Mouse (Mus musculus): ENCODE data around the gene Prl2c2. TPM values are rescaled to one million over a fixed set of nuclear protein-coding genes. Genes with fewer than 3 reads are reported as not detected.
"Not testable (repeated sequence)": the region's sequence is repeated elsewhere in the genome, so short reads cannot be mapped to it uniquely, and the experiment has no call there.

Prl2c2 gene
- under 1 TPM in 1 of 2 experiments, not detected in 1; 0.67 TPM for total RNA-seq (2021)

DNA sequence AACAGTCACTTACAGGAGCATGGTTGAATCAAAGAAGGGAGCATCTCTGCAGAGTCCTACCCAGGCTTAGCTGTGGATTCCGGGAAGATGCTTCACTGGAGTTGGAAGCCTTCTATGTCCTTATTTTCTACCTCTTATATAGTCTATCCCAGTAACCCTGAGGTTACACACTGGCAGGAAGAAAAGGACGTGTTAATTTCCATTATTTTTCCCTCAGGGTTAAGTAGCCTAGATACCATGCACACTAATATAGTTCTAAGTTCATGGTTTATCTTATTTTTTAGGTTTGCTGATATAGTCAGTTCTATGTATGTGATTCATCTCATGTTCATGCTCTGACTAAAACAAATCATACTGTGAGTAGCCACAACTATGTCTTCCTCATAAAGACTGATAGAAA, at the start of gene Prl2c2:
Gene Prl2c2, minus strand, starts transcription at position 101 of the 400 bp plus-strand sequence.
- DNase-seq (ENCODE audit: low spot score); intact Hi-C loops (cut with DNase I): not testable (repeated sequence)

DNA sequence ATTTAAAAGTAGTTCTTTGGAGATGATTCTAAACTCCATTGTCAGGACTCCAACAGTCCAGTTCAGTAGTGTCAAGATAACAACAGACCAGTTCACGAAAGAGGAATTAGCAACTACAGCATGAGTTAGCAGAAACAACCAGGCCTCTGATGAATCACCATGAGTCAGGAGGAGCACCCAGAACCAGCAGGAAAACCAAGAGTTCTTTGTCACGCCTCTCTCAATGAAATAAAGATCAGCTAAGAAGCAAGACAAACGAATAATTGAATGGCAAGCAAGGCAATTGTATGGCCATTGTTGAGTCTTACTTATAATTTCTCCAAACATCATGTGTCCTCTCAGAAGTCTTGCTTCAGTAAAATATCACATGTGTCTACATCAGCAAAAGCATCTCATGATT, 20.7 kb upstream of the Prl2c2 start:
- DNase-seq (ENCODE audit: low spot score); intact Hi-C loops (cut with DNase I): not testable (repeated sequence)

DNA sequence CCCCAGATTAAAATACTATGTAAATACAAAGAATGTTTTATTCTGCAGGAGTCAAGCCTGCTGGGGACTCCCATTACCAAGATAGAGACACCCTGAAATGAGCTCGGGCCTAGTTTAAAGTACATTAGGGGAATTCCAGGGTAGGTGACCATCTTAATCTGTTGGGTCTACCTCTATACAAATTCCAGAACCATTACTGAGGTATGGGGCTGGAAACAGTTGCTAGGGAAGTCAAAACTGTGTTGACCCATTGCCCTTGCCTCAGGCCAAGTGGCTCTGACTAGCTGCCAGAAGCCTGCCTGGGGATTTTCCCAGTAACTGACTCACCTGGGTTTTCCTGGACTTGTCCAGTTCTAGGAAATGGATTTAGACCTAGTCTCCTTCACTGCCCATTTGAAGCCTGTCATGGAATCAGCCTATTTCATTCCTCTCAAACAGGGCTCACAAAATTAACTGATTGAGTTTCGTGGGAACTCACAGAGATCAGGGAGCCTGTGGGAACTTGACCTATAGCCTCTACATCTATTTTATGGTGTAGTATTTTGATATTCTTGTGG, 8.9 kb upstream of the Prl2c2 start:
- DNase-seq (ENCODE audit: low spot score); intact Hi-C loops (cut with DNase I): not testable (repeated sequence)

Other genes starting within 250 kb of the Prl2c2 start
- gene Prl2c3, start 205.3 kb downstream of the Prl2c2 start, total RNA-seq (2021) = not detected
- not detected for gene Prl2c5, start 177.3 kb upstream of the Prl2c2 start, total RNA-seq (2021)